Comparison of ENCODE assay signal across 11 mouse cellular contexts in the genomic region with DNA sequence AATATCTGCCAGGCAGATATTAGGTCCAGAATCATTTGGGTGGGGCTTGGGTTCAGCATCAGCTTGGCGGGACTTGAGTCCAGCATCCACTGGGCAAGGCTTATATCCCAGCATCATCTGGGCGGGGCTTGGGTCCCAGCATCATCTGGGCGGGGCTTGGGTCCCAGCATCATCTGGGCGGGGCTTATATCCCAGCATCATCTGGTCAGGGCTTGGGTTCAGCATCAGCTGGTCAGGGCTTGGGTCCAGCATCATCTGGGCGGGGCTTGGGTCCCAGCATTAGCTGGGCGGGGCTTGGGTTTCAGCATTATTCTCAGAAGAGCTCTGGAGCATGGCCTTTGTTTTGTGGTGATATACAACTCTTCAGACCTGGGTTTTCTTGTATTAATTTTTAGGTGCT.
"Had no signal": no experiment of that assay in that cellular context is flagged by ENCODE, and none has a peak within 500 bp of the region (broad histone marks: within the 10 kb centered on the region; RNA-seq: fewer than 3 reads in every experiment).

No protein-coding gene starts in this region.

- ATAC-seq: liver, postnatal 0 days had no signal

- H3K9ac ChIP-seq: limb, embryonic 12.5 days; liver, embryonic 13.5 days; liver, postnatal 0 days; lung, embryonic 15.5 days; neural tube, embryonic 12.5 days; stomach, embryonic 15.5 days had no signal

- DNase-seq: kidney, adult 8-10 months; kidney, postnatal 25 days; liver; liver, embryonic 13.5 days; liver, postnatal 0 days; right cerebral cortex, postnatal 14 days; thymus, postnatal 14 days had no signal

- H3K4me2 ChIP-seq: limb, embryonic 12.5 days; liver, embryonic 13.5 days; lung, embryonic 15.5 days; neural tube, embryonic 12.5 days; stomach, embryonic 15.5 days had no signal

- H3K27ac ChIP-seq: limb, embryonic 12.5 days; liver, embryonic 13.5 days; lung, embryonic 15.5 days; neural tube, embryonic 12.5 days; stomach, embryonic 15.5 days had no signal

- H3K4me3 ChIP-seq: limb, embryonic 12.5 days; liver, embryonic 13.5 days; lung, embryonic 15.5 days; neural tube, embryonic 12.5 days; stomach, embryonic 15.5 days had no signal

- H3K36me3 ChIP-seq: limb, embryonic 12.5 days; liver, embryonic 13.5 days; lung, embryonic 15.5 days; neural tube, embryonic 12.5 days; stomach, embryonic 15.5 days had no signal

- H3K9me3 ChIP-seq: limb, embryonic 12.5 days; liver, embryonic 13.5 days; lung, embryonic 15.5 days; neural tube, embryonic 12.5 days; stomach, embryonic 15.5 days had no signal
